Mouse (Mus musculus): ENCODE results near the gene Alad.

GRCm38 (mm10) chr4:62517538-62518415 is 1.9 kb downstream of the Alad start:
- TF ChIP-seq CTCF (IDR thresholded peaks at IDR 0.05; ENCODE audit: low read depth, low read length): no peak
- no peak for TF ChIP-seq POLR2A (IDR thresholded peaks at IDR 0.05; ENCODE audit: borderline replicate concordance, low read depth, low read length)

All from bone marrow macrophage, adult 2 months (primary cell).